Mouse (Mus musculus): Measurements from ENCODE around the gene Cdip1. TPM values are rescaled to one million over a fixed set of nuclear protein-coding genes. Genes with fewer than 3 reads are reported as not detected.
"Not testable (repeated sequence)": the region's sequence is repeated elsewhere in the genome, so short reads cannot be mapped to it uniquely, and the experiment has no call there.

Gene Cdip1
- polyA plus RNA-seq (2015; fragmentation: Nextera tagmentation; extraction: Ambion mirVana): 117 and 127 TPM in 2 replicates

GRCm38 (mm10) chr16:4789810-4790559, at the start of gene Cdip1:
Gene Cdip1 (minus strand): TSS chr16:4790292.
- peak; percentile 99 for ATAC-seq
- under 1% methylated on average over 50 of the region's 51 CpGs for WGBS
- Histone ChIP-seq H3K4me2 (ENCODE audit: low read length) (peak within 1 kb of the TSS; percentile 94), H3K9me3 (replicated peaks; ENCODE audit: control insufficient read depth, low read length, poor library complexity, severe bottlenecking) (no peaks in the 10 kb centered on the region), H3K4me3 (ENCODE audit: low read depth, low read length) (peak within 1 kb of the TSS; percentile 69), H3K4me1 (ENCODE audit: control insufficient read depth, insufficient read depth, low read length) (peaks cover 32% of the 10 kb centered on the region), H3K9ac (ENCODE audit: low read depth, low read length) (peak within 1 kb of the TSS; percentile 91), H3K36me3 (ENCODE audit: control insufficient read depth, insufficient read depth, low read length) (no peaks in the 10 kb centered on the region), H3K27ac (ENCODE audit: low read length) (peak within 1 kb of the TSS; percentile 99), H3K27me3 (ENCODE audit: control insufficient read depth, insufficient read depth, low read depth, low read length) (no peaks in the 10 kb centered on the region)

DNA sequence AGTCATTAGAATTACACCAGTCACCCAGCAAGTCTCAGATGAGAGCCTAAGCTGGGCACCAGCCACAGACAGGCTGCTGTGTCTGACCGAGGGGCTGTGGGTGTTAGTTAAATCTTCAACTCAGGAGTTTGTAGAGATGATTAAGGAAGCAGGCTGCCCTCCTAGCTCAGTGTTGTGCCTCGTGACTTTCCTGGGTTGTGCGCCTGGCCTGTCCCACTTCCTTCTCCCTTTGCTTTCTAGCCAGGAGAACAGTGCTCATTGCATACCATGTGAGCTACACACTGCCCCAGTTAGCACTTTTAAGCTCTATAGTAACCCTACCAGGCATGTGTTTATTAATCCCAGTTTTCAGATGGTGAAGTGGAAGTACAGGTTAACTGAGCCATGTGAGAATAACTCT, 49.5 kb upstream of the Cdip1 start:
- H3K9ac ChIP-seq (ENCODE audit: low read depth, low read length): no peak overlapping the region
- no peak overlapping the region for H3K4me3 ChIP-seq (ENCODE audit: low read depth, low read length)
- no peaks in the 10 kb centered on the region for H3K36me3 ChIP-seq (ENCODE audit: control insufficient read depth, insufficient read depth, low read length)
- ATAC-seq: no peak
- H3K4me1 ChIP-seq (ENCODE audit: control insufficient read depth, insufficient read depth, low read length): no peaks in the 10 kb centered on the region
- no peaks in the 10 kb centered on the region for H3K27me3 ChIP-seq (ENCODE audit: control insufficient read depth, insufficient read depth, low read depth, low read length)
- no peaks in the 10 kb centered on the region for H3K9me3 ChIP-seq (replicated peaks; ENCODE audit: control insufficient read depth, low read length, poor library complexity, severe bottlenecking)
- H3K27ac ChIP-seq (ENCODE audit: low read length): no peak overlapping the region
- 79% methylated on average over 3 of the region's 3 CpGs for WGBS
- H3K4me2 ChIP-seq (ENCODE audit: low read length): no peak overlapping the region

DNA sequence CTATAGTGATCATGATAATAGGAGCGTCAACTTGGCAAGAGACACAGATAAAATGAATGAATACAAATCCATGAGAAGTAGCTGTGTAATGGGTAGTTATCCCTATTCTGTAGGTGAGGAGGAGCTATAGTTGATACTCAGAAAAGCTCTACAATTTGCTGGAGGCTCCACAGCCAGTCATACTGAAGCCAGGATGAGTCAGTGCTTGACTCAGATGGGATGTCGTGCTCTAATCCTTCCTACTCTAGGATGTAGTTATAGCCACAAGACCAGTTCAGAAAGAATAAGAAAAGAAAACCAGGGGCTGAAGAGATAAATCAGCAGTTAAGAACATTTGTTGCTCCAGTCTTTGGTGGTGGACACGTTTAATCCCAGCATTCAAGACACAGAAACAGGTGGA, 47.5 kb upstream of the Cdip1 start:
- Histone ChIP-seq H3K9ac (ENCODE audit: low read depth, low read length) (no peak overlapping the region), H3K4me2 (ENCODE audit: low read length) (no peak overlapping the region), H3K27me3 (ENCODE audit: control insufficient read depth, insufficient read depth, low read depth, low read length) (no peaks in the 10 kb centered on the region), H3K4me1 (ENCODE audit: control insufficient read depth, insufficient read depth, low read length) (no peaks in the 10 kb centered on the region), H3K4me3 (ENCODE audit: low read depth, low read length) (no peak overlapping the region), H3K27ac (ENCODE audit: low read length) (no peak overlapping the region), H3K9me3 (replicated peaks; ENCODE audit: control insufficient read depth, low read length, poor library complexity, severe bottlenecking) (no peaks in the 10 kb centered on the region), H3K36me3 (ENCODE audit: control insufficient read depth, insufficient read depth, low read length) (no peaks in the 10 kb centered on the region)
- WGBS: 76% methylated on average over 3 of the region's 3 CpGs
- ATAC-seq: no peak

- no peak for ATAC-seq
- no peaks in the 10 kb centered on the region for H3K27me3 ChIP-seq (ENCODE audit: control insufficient read depth, insufficient read depth, low read depth, low read length)
- H3K9me3 ChIP-seq (replicated peaks; ENCODE audit: control insufficient read depth, low read length, poor library complexity, severe bottlenecking): no peaks in the 10 kb centered on the region
- no peak within 1 kb of the TSS for H3K9ac ChIP-seq (ENCODE audit: low read depth, low read length)
- no peak within 1 kb of the TSS for H3K4me3 ChIP-seq (ENCODE audit: low read depth, low read length)
- H3K36me3 ChIP-seq (ENCODE audit: control insufficient read depth, insufficient read depth, low read length): no peaks in the 10 kb centered on the region
- WGBS: 88% methylated on average over 3 of the region's 3 CpGs
- no peak within 1 kb of the TSS for H3K4me2 ChIP-seq (ENCODE audit: low read length)
- H3K4me1 ChIP-seq (ENCODE audit: control insufficient read depth, insufficient read depth, low read length): no peaks in the 10 kb centered on the region
- no peak within 1 kb of the TSS for H3K27ac ChIP-seq (ENCODE audit: low read length)
Observed at GRCm38 (mm10) chr16:4835191-4835590, 45.1 kb upstream of the Cdip1 start, which contains the start of gene 4930562C15Rik. Gene 4930562C15Rik (plus strand): TSS chr16:4835416.

DNA sequence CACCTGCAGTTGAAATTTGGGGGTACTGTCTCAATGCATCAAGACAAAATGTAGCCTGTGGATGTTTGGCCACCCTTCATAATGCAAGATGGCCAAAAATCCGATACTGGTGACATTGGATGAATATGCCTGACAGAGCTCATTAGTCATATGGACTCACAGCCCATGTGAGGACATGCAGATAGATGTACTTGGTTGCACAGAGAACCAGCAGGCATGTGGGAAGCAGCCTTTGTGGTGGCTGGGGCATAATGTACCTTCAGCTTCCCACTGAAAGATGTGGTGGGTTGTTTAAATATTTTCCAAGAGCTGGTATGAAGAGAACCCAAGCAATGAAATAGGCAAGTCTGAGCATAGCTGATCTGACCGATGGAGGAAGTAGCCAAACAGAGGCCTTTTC, 43.8 kb upstream of the Cdip1 start:
- Histone ChIP-seq H3K4me3 (ENCODE audit: low read depth, low read length) (no peak overlapping the region), H3K4me1 (ENCODE audit: control insufficient read depth, insufficient read depth, low read length) (no peaks in the 10 kb centered on the region), H3K4me2 (ENCODE audit: low read length) (no peak overlapping the region), H3K27ac (ENCODE audit: low read length) (no peak overlapping the region), H3K9me3 (replicated peaks; ENCODE audit: control insufficient read depth, low read length, poor library complexity, severe bottlenecking) (no peaks in the 10 kb centered on the region), H3K9ac (ENCODE audit: low read depth, low read length) (no peak overlapping the region), H3K27me3 (ENCODE audit: control insufficient read depth, insufficient read depth, low read depth, low read length) (no peaks in the 10 kb centered on the region), H3K36me3 (ENCODE audit: control insufficient read depth, insufficient read depth, low read length) (no peaks in the 10 kb centered on the region)
- ATAC-seq: no peak
- WGBS: 73% methylated on average over 2 of the region's 2 CpGs

- Histone ChIP-seq H3K4me3 (ENCODE audit: low read depth, low read length) (no peak overlapping the region), H3K27ac (ENCODE audit: low read length) (no peak overlapping the region), H3K9me3 (replicated peaks; ENCODE audit: control insufficient read depth, low read length, poor library complexity, severe bottlenecking) (no peaks in the 10 kb centered on the region), H3K27me3 (ENCODE audit: control insufficient read depth, insufficient read depth, low read depth, low read length) (no peaks in the 10 kb centered on the region), H3K36me3 (ENCODE audit: control insufficient read depth, insufficient read depth, low read length) (no peaks in the 10 kb centered on the region), H3K9ac (ENCODE audit: low read depth, low read length) (no peak overlapping the region), H3K4me1 (ENCODE audit: control insufficient read depth, insufficient read depth, low read length) (no peaks in the 10 kb centered on the region), H3K4me2 (ENCODE audit: low read length) (no peak overlapping the region)
- no peak for ATAC-seq
- 70% methylated on average over 15 of the region's 15 CpGs for WGBS
Observed at GRCm38 (mm10) chr16:4831650-4832419, 41.7 kb upstream of the Cdip1 start.

DNA sequence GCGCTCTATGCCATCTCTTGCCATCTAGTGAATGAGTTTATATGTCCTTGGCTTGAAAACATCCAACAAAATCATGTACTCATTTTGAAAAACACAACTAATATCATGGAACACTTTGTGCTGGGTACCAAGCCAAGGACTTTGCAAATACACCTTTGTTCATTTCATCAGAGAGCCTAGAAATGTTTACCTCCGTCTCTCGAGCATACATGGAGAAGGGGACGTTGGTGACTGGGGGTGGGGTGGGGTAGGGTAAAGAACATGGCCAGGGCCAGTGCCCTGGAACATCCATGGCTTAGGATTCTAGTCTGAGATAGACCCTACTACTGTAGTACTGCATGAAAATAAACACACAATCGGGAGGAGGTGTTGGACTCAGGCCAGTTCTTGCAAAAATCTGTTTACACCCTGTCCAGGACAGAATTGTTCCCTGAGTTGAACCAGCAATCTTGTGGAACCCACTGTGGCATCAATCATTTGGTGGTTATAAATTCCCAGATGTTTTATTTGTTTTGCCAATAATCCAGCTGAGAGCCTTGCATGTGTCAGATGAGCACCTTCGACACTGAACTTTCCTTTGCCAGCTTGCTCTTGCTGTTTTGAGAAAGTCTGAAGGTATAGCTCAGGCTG, 39.3 kb upstream of the Cdip1 start:
- H3K27ac ChIP-seq (ENCODE audit: low read length): no peak overlapping the region
- 87% methylated on average over 6 of the region's 6 CpGs for WGBS
- H3K4me3 ChIP-seq (ENCODE audit: low read depth, low read length): no peak overlapping the region
- no peaks in the 10 kb centered on the region for H3K36me3 ChIP-seq (ENCODE audit: control insufficient read depth, insufficient read depth, low read length)
- H3K27me3 ChIP-seq (ENCODE audit: control insufficient read depth, insufficient read depth, low read depth, low read length): no peaks in the 10 kb centered on the region
- H3K4me2 ChIP-seq (ENCODE audit: low read length): no peak overlapping the region
- H3K9me3 ChIP-seq (replicated peaks; ENCODE audit: control insufficient read depth, low read length, poor library complexity, severe bottlenecking): no peaks in the 10 kb centered on the region
- ATAC-seq: no peak
- no peaks in the 10 kb centered on the region for H3K4me1 ChIP-seq (ENCODE audit: control insufficient read depth, insufficient read depth, low read length)
- H3K9ac ChIP-seq (ENCODE audit: low read depth, low read length): no peak overlapping the region

GRCm38 (mm10) chr16:4827639-4828038, 37.5 kb upstream of the Cdip1 start:
- no peaks in the 10 kb centered on the region for H3K9me3 ChIP-seq (replicated peaks; ENCODE audit: control insufficient read depth, low read length, poor library complexity, severe bottlenecking)
- no peaks in the 10 kb centered on the region for H3K36me3 ChIP-seq (ENCODE audit: control insufficient read depth, insufficient read depth, low read length)
- H3K4me1 ChIP-seq (ENCODE audit: control insufficient read depth, insufficient read depth, low read length): no peaks in the 10 kb centered on the region
- H3K4me3 ChIP-seq (ENCODE audit: low read depth, low read length): no peak overlapping the region
- H3K27me3 ChIP-seq (ENCODE audit: control insufficient read depth, insufficient read depth, low read depth, low read length): no peaks in the 10 kb centered on the region
- H3K4me2 ChIP-seq (ENCODE audit: low read length): no peak overlapping the region
- 97% methylated on average over 5 of the region's 5 CpGs for WGBS
- no peak for ATAC-seq
- no peak overlapping the region for H3K9ac ChIP-seq (ENCODE audit: low read depth, low read length)
- H3K27ac ChIP-seq (ENCODE audit: low read length): no peak overlapping the region

DNA sequence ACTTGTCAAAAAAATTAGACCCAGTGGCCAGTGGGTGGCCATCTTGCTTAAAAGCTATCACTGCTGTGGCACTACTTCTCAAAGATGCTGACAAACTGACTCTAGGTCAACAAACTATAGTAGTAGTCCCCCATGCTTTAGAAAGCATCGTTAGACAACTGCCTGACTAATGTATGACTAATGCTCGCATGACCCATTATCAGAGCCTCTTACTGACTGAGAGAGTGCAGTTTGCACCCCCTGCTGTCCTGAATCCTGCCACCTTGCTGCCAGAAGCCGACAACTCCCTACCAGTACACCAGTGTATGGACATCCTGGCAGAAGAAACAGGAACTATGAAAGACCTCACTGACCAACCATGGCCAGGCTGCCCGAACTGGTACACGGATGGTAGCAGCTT, 34.4 kb upstream of the Cdip1 start:
- not testable (repeated sequence) for H3K4me3 ChIP-seq (ENCODE audit: low read depth, low read length); ATAC-seq; H3K4me2 ChIP-seq (ENCODE audit: low read length); H3K9me3 ChIP-seq (replicated peaks; ENCODE audit: control insufficient read depth, low read length, poor library complexity, severe bottlenecking); H3K27me3 ChIP-seq (ENCODE audit: control insufficient read depth, insufficient read depth, low read depth, low read length); H3K36me3 ChIP-seq (ENCODE audit: control insufficient read depth, insufficient read depth, low read length); H3K27ac ChIP-seq (ENCODE audit: low read length); H3K9ac ChIP-seq (ENCODE audit: low read depth, low read length); H3K4me1 ChIP-seq (ENCODE audit: control insufficient read depth, insufficient read depth, low read length)
- 83% methylated on average over 5 of the region's 5 CpGs for WGBS
